Mouse (Mus musculus) megakaryocyte, adult 5-6 weeks (primary cell): ENCODE measurements around the gene Vmn2r16. TPM values are rescaled to one million over a fixed set of nuclear protein-coding genes. Genes with fewer than 3 reads are reported as not detected.

Source experiments
- ATAC-seq: 2 replicates; pipeline ENCODE4 v1.8.0; 2016; ENCODE audit warnings: mild to moderate bottlenecking, inconsistent platforms; ENCODE audit not compliant: poor library complexity, severe bottlenecking
- total RNA-seq, 2 experiments: library from RNA; stranded (forward) in 1 of 2; stranded (reverse) in 1 of 2; fragments of 153-499, 151-499 nt in 1 of 2; fragments of 221-1000, 200-1000 nt in 1 of 2; gene quantifications; 2 replicates each; pipeline versions ENCODE4 v1.2.3 to v1.2.4; 2015 to 2017

The Vmn2r16 gene
- total RNA-seq (2015) (not detected in 2 replicates), total RNA-seq (2017) (not detected in 2 replicates)

GRCm38 (mm10) chr5:109329862-109330261 lies at the start of gene Vmn2r16:
TSS of gene Vmn2r16 (plus strand) at chr5:109330162.
- no peak for ATAC-seq

DNA sequence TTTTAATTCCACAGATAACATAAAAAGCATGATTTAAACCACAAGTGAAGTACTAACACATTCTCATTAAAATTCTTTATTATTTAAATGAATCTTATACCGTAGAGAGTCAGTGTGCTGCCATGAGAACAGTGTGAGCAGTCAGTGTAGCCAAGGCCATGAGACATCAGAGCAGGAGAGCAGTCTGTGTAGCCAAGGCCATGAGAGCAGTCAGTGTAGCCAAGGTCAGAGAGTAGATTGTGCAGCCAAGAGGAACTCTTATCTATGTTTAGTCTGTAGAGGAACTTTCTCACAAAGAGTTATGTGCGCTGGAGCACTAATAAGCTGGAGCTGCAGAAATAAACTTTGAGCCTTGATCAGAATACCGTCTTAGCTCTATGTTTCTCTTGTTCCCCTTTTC lies 35.3 kb upstream of the Vmn2r16 start:
- ATAC-seq: no peak

GRCm38 (mm10) chr5:109297544-109297943 lies 32.4 kb upstream of the Vmn2r16 start, which contains the start of gene Vmn2r15:
TSS of gene Vmn2r15 (minus strand) at chr5:109297644.
- ATAC-seq: no peak

DNA sequence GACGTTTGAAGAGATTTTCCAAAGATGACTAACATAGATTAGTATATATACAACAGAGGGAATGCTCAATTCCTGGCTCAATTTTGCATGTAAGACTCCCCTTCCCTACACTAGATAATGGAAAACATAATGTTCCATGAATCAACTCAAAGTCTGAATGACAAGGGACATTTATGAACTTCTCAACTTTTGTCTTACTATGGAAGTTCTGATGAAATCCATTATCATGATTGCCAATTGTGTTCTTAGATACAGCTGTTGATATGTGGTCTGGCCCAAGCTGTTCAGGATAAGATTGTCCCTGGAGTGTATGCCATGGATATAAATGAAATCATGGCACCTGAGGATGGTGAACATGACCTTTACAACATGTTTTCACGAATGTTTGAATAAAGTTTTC lies 89.4 kb downstream of the Vmn2r16 start, which contains the start of gene Vmn2r17:
Gene Vmn2r17, plus strand, starts transcription at position 301 of the 400 bp plus-strand sequence.
- no peak for ATAC-seq

Other genes with a start within 250 kb of the Vmn2r16 start
- not detected in 2 replicates for gene Vmn2r12, start 232.2 kb upstream of the Vmn2r16 start, total RNA-seq (2015)
- not detected in 2 replicates for gene Vmn2r12, start 232.2 kb upstream of the Vmn2r16 start, total RNA-seq (2017)
- gene Vmn2r13, start 138.0 kb upstream of the Vmn2r16 start, total RNA-seq (2015): not detected in 2 replicates
- not detected in 2 replicates for gene Vmn2r13, start 138.0 kb upstream of the Vmn2r16 start, total RNA-seq (2017)
- gene Vmn2r14, start 105.5 kb upstream of the Vmn2r16 start, total RNA-seq (2015): not detected in 2 replicates
- gene Vmn2r14, start 105.5 kb upstream of the Vmn2r16 start, total RNA-seq (2017): not detected in 2 replicates
- not detected in 2 replicates for gene Vmn2r15, start 32.5 kb upstream of the Vmn2r16 start, total RNA-seq (2015)
- not detected in 2 replicates for gene Vmn2r15, start 32.5 kb upstream of the Vmn2r16 start, total RNA-seq (2017)
- gene Vmn2r17, start 89.5 kb downstream of the Vmn2r16 start, total RNA-seq (2015): not detected in 2 replicates
- gene Vmn2r17, start 89.5 kb downstream of the Vmn2r16 start, total RNA-seq (2017): not detected in 2 replicates
- gene Crlf2, start 228.8 kb downstream of the Vmn2r16 start, total RNA-seq (2015): 25.0 and 32.9 TPM in 2 replicates
- 38.0 and 39.9 TPM in 2 replicates for gene Crlf2, start 228.8 kb downstream of the Vmn2r16 start, total RNA-seq (2017)